Comparison of ENCODE assay signal across 13 mouse cellular contexts in genomic region chr17:7197121-7197925, GRCm38 (mm10). TPM values are rescaled to one million over a fixed set of nuclear protein-coding genes. Genes with fewer than 3 reads are reported as not detected.
DNase-seq lines count a peak whose midpoint lies in the region; ATAC-seq and TF ChIP-seq lines count a peak whose summit lies in the region.
"Had no signal": no experiment of that assay in that cellular context is flagged by ENCODE, and none has a peak within 500 bp of the region (broad histone marks: within the 10 kb centered on the region; RNA-seq: fewer than 3 reads in every experiment).

No protein-coding gene starts in this region.

- no peak overlapping the region for H3K4me2 ChIP-seq in kidney, embryonic 15.5 days
- H3K4me2 ChIP-seq in neural tube, embryonic 13.5 days, result no peak overlapping the region
- H3K4me2 ChIP-seq in neural tube, embryonic 15.5 days, result no peak overlapping the region
- H3K4me2 ChIP-seq in myocyte (ENCODE audit: low read depth), result peak overlapping the region; percentile 38
- no peak overlapping the region for H3K4me2 ChIP-seq in forebrain, embryonic 15.5 days (replicated peaks)

- peak; percentile 42 for ATAC-seq in frontal cortex, adult (ENCODE audit: low TSS enrichment)
- ATAC-seq in kidney, embryonic 15.5 days (replicated peaks; ENCODE audit: low FRiP score), result no peak; the same call in 1 of the 2 replicates
- no peak for ATAC-seq in neural tube, embryonic 13.5 days (ENCODE audit: low read depth)
- no peak for ATAC-seq in neural tube, embryonic 15.5 days (ENCODE audit: low FRiP score)
- no peak for ATAC-seq in forebrain, embryonic 15.5 days (replicated peaks)
- ATAC-seq: inflammation-experienced regulatory T-cells, adult 6 months had no signal

- TF ChIP-seq POLR2A in myocyte (IDR thresholded peaks at IDR 0.05; ENCODE audit: insufficient read length, low read depth), result no peak

- no peaks in the 10 kb centered on the region for H3K36me3 ChIP-seq in kidney, embryonic 15.5 days
- H3K36me3 ChIP-seq in neural tube, embryonic 13.5 days, result no peaks in the 10 kb centered on the region
- H3K36me3 ChIP-seq in neural tube, embryonic 15.5 days, result no peaks in the 10 kb centered on the region
- H3K36me3 ChIP-seq in myocyte (ENCODE audit: control insufficient read depth, insufficient read depth), result no peaks in the 10 kb centered on the region
- no peaks in the 10 kb centered on the region for H3K36me3 ChIP-seq in forebrain, embryonic 15.5 days

- WGBS in kidney, embryonic 15.5 days, result 60% methylated on average over 9 of the region's 9 CpGs
- WGBS in neural tube, embryonic 13.5 days, result 72% methylated on average over 9 of the region's 9 CpGs
- 65% methylated on average over 9 of the region's 9 CpGs for WGBS in neural tube, embryonic 15.5 days
- 65% methylated on average over 9 of the region's 9 CpGs for WGBS in forebrain, embryonic 15.5 days

- no peaks in the 10 kb centered on the region for H3K27me3 ChIP-seq in kidney, embryonic 15.5 days
- no peaks in the 10 kb centered on the region for H3K27me3 ChIP-seq in neural tube, embryonic 13.5 days
- no peaks in the 10 kb centered on the region for H3K27me3 ChIP-seq in neural tube, embryonic 15.5 days (replicated peaks)
- H3K27me3 ChIP-seq in myocyte (ENCODE audit: control insufficient read depth, insufficient read depth, insufficient read length), result no peaks in the 10 kb centered on the region
- H3K27me3 ChIP-seq in forebrain, embryonic 15.5 days, result no peaks in the 10 kb centered on the region

- H3ac ChIP-seq in myocyte (ENCODE audit: control insufficient read depth, insufficient read length), result no peak overlapping the region

- H3K9ac ChIP-seq in kidney, embryonic 15.5 days, result no peak overlapping the region
- H3K9ac ChIP-seq in neural tube, embryonic 13.5 days, result 0 out of 2 replicates have a peak overlapping the region, but pooled peaks have one; percentile 4
- H3K9ac ChIP-seq in neural tube, embryonic 15.5 days (replicated peaks), result no peak overlapping the region
- no peak overlapping the region for H3K9ac ChIP-seq in forebrain, embryonic 15.5 days (replicated peaks)

- H3K4me1 ChIP-seq in kidney, embryonic 15.5 days, result peaks cover 29% of the 10 kb centered on the region
- H3K4me1 ChIP-seq in neural tube, embryonic 13.5 days (replicated peaks), result peaks cover 18% of the 10 kb centered on the region
- peaks cover 18% of the 10 kb centered on the region for H3K4me1 ChIP-seq in neural tube, embryonic 15.5 days
- peaks cover 11% of the 10 kb centered on the region; the same call in 1 of the 2 replicates for H3K4me1 ChIP-seq in forebrain, embryonic 15.5 days

- no peaks in the 10 kb centered on the region for H3K9me3 ChIP-seq in kidney, embryonic 15.5 days (replicated peaks)
- H3K9me3 ChIP-seq in neural tube, embryonic 13.5 days, result no peaks in the 10 kb centered on the region
- no peaks in the 10 kb centered on the region for H3K9me3 ChIP-seq in neural tube, embryonic 15.5 days (replicated peaks)
- H3K9me3 ChIP-seq in forebrain, embryonic 15.5 days, result no peaks in the 10 kb centered on the region

- no peak overlapping the region for H3K4me3 ChIP-seq in kidney, embryonic 15.5 days (replicated peaks)
- H3K4me3 ChIP-seq in neural tube, embryonic 13.5 days, result no peak overlapping the region
- H3K4me3 ChIP-seq in neural tube, embryonic 15.5 days (replicated peaks), result no peak overlapping the region
- no peak overlapping the region for H3K4me3 ChIP-seq in myocyte
- H3K4me3 ChIP-seq in forebrain, embryonic 15.5 days, result no peak overlapping the region

- H3K79me2 ChIP-seq in myocyte (ENCODE audit: control insufficient read depth, insufficient read depth), result peaks cover 53% of the 10 kb centered on the region

- H3K27ac ChIP-seq in kidney, embryonic 15.5 days, result no peak overlapping the region
- no peak overlapping the region for H3K27ac ChIP-seq in neural tube, embryonic 13.5 days (replicated peaks)
- H3K27ac ChIP-seq in neural tube, embryonic 15.5 days (replicated peaks), result no peak overlapping the region
- no peak overlapping the region for H3K27ac ChIP-seq in forebrain, embryonic 15.5 days (replicated peaks)

- DNase-seq in frontal cortex, postnatal 10 days (ENCODE audit: low spot score in 2 of 2), result no peak
- DNase-seq in kidney, adult 18-20 months, result peak; percentile 18
- DNase-seq: adrenal gland, postnatal 25 days; cerebellum, adult 11 months; lung, adult 18-20 months; thymus, postnatal 25 days had no signal

TF ChIP-seq in myocyte, 11 proteins besides CTCF, POLR2A, EP300 and RAD21:
- TF ChIP-seq MYOD1 (IDR thresholded peaks at IDR 0.05; ENCODE audit: control insufficient read depth in 1 of 3, insufficient read length in 2 of 3, low read depth in 2 of 3), result peak in 2 of 3 experiments; percentile 81 to 83
- TF ChIP-seq TCF12 (IDR thresholded peaks at IDR 0.05; ENCODE audit: insufficient read depth, poor library complexity, severe bottlenecking), result peak; percentile 52
- TF ChIP-seq MYOG (IDR thresholded peaks at IDR 0.05; ENCODE audit: control insufficient read depth in 1 of 3, insufficient read depth in 1 of 3, insufficient read length in 2 of 3, low read depth in 2 of 3), result peak; percentile 18 to 78 (median 45)
- TF ChIP-seq SRF (IDR thresholded peaks at IDR 0.05; ENCODE audit: control insufficient read depth, insufficient read length, low read depth), result no peak
TF ChIP-seq in myocyte: peak in this region for 3.

RNA-seq across cellular contexts. Expression of gene Rps6ka2, which starts 27.4 kb away (rescaled TPM):
- 20.9 and 21.5 TPM in 2 replicates for polyA plus RNA-seq in kidney, embryonic 15.5 days (2015; fragmentation: Nextera tagmentation; extraction: Ambion mirVana)
- polyA plus RNA-seq in neural tube, embryonic 13.5 days (2015; fragmentation: Nextera tagmentation; extraction: Ambion mirVana), result 23.5 and 24.2 TPM in 2 replicates
- polyA plus RNA-seq in neural tube, embryonic 15.5 days (2015; fragmentation: Nextera tagmentation; extraction: Ambion mirVana), result 15.0 and 17.9 TPM in 2 replicates
- 56.9 TPM for polyA plus RNA-seq in myocyte (2012; fragmentation: generic; extraction: Trizol)
- polyA plus RNA-seq in forebrain, embryonic 15.5 days (2015; fragmentation: Nextera tagmentation; extraction: Ambion mirVana), result 23.0 and 25.0 TPM in 2 replicates
